Mouse (Mus musculus) right cerebral cortex, postnatal 36 days (tissue): ENCODE measurements around the gene Skida1.

ENCODE experiments used
- DNase-seq, 2 experiments: peaks; one replicate each; pipeline ENCODE4 v3.0.0; 2022; ENCODE audit warnings: low spot score in 2 of 2, mixed read lengths in 1 of 2

Skida1 gene

DNA sequence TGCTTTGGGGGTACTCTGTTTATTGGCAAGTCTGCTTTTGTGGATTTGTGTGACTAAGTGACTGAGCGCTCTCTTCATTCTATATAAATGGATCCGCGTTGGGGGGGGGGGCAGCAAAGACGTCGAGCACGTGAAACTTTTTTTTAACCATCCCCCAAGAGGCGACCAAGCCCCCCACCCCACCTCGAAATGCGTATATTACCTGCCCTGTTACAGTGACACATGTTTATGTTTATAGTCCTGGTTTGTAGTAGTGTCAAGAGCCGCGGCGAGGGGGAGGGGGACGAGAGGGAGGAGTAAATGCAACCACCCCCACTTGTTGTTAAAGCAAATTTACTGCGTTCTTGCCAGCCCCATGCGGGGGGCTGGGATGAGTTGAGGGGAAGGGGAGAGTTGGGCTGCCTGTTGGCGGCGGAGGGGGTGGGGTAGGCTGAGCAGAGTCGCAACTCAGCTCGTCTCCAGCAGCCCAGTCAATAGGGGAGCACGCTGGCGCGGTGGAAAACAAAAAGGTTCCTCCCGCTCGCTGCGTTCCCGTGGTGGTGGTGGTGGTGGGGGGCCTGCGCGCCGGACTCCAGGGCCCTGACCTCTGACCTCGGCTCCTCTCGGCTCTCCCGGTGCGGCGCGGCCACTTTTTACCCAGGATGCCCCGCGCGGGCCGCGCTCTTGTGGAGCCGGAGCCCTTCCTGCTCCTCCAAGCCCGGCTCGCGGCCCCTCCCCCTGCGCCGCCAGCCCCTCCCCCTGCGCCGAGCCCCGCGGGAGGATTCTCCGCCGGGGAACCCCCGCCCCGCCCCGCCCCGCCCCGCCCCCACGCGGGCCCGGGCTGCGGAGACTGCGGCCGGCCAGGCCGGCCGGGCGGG lies 7.3 kb upstream of the Skida1 start:
- peak; percentile 85 to 86 for DNase-seq

DNA sequence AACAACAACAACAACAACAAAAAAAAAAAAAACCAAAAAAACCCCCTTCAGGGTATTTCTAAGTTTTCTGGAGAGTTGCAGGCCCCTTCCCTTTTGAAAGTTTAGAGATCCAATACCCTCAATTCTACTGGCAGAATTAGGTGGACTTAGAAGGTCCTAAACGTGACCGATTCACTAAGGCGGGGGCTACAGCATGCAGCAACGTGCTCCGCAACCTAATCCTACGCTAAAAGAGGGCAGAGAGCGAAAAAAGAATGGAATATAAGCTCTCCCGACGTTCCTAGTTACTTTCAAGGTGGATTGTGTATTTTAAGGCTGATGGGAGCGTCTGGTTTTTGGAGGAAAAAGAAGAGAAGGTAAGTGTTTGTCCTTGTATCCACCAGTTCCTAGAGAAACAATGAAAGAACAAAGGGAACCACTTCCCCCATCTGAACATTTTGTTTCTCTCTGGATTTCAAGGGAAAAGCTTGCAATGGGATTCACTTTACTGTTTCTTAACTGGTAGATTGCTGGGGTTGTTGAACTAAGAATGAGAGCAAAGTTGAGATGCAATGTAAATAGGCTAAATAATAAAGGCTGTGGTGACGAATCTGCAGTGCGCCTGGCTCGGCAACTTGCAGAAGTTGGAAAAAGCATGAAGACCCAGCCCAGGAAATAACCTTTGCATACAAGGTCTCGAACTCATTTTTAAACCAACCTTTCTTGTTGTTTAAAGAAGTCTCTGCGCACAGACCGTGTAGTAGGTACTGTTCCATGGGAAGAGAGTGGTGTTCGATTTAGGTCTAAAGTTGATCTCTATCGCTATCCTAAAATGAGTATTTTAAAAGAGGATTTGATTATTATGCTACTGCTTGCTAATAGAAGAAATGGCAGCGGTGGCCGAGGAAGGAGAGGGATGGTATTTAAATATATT lies 6.4 kb upstream of the Skida1 start, which contains the start of gene Mllt10:
Gene Mllt10, plus strand, starts transcription at position 222 of the 913 bp plus-strand sequence.
- DNase-seq, result no peak

DNA sequence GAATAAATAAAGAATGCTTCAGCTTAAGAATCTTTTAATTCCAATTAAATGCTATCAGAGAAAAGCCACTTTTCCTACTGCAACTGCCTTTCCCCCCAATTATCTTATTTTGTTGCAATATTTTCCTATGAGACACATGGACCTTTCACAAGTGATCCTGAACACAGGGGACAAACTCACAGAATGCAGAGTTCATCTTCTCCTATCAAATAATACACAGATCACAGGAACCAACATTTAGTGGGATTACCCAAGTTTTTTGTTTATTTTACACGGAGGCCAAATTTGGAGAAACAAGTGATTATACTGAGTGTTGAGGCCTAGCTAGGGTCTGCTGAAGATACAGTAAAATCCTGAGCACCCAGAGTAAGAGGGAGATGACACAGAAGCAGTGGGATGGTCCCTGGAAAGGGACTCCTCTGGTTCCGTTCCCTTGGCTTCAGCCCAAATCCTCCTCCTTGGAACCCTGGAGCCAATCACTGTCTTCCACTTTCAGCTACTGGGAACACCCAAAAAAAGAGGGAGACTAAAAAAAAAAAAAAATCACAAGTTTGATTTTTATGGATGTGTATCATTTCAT lies 5.2 kb upstream of the Skida1 start:
- no peak for DNase-seq

DNA sequence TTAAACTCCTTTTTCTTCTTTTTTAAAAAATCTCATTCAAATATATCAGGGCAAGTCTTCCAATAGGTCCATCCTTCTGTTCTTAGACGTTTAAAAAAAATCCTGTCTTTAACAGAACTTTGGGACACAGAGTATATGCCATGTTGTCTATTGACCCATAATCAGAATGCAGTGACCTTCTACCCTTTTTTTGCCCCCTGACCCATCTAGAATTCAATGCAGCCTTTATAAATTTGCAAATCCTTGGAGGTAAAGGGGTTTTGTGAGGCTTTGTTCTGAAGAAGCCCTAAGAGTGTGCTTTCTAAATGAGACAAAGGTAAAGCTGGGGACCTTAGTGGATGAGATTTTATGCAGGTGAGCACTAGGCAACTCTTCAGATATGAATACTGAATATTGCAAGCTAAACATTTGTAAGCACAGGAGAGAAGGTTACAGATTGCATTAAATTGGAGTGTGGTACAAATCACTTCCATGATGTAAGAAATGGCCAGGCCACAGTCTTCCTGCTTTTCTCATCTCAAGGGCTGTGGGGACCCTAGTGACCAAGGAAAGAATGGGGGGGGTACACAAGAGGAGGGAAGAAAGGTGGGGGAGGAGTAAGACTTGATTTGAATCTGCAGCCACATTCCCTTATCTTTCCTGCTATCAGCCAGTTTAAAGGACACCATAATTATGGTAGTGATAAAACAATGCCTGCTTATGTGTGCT lies 4.5 kb upstream of the Skida1 start:
- DNase-seq, result no peak

DNA sequence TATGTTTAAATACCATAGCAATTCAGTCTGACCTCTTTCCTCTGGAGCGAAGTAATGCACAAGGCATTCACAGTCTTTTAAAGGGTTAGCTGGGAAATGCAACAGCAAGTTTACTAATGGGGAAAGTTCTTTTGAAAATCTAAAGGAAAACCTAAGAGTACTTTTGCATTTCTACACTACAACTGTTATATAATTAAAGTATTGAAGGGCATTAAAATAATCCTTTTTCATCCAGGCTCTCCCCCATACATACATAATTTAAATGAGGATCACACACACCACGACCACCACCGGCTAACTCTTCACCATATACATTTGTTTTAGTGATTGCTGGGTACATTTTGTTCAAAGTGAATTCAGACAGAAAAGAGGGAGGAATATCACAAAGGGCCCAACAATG lies 3.7 kb upstream of the Skida1 start:
- no peak for DNase-seq

DNA sequence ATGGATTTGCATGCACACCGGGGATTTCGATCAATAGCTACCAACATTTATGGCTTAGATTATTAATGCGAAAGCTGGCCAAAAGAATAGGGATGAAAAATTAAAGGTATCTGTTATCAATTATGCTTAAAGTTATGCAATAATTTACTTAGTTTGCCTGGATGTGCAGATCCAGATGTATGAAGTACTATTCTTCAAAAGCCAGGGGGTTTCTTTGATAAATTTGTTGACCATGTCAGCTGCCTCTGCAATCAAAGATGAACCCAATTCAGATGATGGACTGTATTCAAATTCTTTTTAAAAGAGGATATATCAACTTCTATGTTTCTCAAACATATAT lies 3.0 kb upstream of the Skida1 start:
- DNase-seq, result no peak

DNA sequence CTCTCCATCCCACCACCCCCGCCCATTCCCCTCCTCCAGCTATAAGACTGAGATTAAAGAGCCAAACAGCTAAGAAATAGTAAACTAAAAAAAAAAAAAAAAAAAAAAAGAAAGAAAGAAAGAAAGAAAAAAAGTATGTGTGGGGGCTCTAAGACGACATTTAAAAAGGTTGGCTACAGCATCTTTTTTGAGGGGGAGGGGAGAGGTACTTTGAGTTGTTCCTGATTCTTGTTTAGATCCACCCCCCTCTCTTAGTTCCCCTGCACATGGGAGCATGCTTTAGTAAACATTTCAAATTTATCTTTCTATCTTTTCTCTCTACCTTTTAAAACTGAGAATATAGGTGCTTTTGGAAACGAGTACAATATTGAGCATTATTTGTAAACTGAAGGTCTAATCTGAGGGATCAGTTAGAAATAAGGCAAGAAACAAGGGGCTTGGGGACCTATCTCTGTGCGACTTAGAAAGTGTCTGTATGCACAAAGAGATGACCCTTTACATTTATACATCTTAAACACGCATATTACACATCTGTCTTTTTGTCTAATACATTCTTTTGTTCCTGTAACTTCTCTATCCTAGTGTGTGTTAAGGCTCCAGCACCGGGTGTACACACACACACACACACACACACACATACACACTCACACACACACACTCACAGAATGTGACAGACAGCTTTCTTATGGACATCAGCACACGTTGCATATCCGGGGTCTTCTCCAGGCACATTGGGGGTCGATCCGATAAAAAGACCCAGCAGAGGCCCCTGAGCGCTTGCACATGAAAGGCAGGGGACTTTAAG lies 2.4 kb upstream of the Skida1 start:
- no peak for DNase-seq

DNA sequence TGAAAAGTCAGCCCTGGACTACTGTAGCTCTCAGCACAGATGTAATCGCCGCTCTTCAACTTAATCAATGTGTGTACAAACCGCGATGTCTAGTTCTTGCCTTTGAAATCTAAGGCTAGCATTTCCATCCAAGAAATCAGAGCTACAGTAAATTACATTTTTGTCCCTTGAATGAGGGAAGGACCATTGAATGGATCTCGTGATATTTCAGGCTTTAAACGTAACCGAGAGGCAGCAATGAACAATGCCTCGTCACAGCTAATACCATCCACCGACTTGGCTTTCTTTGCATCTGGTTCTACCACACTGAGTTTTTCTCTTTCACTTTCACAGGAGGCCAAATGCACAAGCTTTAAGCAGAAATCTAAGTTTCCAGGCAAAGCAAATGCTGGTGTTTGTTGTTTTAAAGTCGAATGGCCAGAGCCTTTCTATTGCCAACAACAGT lies 1.7 kb upstream of the Skida1 start:
- no peak for DNase-seq

DNA sequence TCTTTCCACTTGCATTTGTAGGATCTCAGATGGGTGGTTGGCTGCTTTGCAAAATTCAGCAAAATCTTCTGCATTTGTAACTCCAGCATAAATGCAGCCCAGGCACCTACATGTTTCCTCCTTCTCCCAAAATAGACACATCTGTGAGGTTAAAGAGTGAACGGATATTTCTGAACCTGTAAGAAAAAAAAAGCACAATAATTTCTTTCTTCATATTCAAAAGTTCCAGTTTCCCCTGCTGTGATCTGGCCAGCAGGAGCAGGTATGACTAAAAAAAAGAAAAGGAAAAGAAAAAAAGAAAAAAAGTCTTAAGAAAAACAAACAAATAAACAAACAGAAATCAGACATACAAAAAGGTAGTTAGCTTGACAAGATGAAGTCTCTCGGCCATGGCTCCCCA lies 1.2 kb upstream of the Skida1 start:
- DNase-seq, result no peak

DNA sequence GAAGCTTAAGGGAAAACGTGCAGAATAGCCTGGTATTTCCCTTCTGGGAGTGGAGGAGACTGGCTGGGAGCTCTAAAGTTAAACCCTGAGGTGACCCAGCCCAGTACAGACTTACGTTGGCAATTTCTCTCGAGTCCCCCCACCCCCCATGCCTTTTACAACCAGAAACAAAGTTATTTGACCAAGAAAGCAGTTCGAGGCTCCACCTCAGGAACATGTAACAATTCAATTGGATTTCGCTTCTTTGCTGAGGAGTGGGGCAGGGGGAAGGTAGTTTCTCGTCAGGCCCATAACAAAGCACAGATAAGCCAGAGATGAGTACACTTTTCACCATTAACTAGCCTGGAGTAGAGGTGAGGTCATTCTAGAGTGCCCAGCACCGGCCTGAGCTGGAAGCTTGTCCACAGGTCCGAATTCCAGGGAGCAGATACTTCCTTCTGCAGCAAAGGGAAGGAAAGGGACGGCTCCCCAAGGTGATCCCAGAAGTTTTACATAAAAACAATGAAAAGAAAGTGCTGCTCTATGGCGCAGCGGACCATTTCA lies 499 bp upstream of the Skida1 start:
- no peak for DNase-seq

DNA sequence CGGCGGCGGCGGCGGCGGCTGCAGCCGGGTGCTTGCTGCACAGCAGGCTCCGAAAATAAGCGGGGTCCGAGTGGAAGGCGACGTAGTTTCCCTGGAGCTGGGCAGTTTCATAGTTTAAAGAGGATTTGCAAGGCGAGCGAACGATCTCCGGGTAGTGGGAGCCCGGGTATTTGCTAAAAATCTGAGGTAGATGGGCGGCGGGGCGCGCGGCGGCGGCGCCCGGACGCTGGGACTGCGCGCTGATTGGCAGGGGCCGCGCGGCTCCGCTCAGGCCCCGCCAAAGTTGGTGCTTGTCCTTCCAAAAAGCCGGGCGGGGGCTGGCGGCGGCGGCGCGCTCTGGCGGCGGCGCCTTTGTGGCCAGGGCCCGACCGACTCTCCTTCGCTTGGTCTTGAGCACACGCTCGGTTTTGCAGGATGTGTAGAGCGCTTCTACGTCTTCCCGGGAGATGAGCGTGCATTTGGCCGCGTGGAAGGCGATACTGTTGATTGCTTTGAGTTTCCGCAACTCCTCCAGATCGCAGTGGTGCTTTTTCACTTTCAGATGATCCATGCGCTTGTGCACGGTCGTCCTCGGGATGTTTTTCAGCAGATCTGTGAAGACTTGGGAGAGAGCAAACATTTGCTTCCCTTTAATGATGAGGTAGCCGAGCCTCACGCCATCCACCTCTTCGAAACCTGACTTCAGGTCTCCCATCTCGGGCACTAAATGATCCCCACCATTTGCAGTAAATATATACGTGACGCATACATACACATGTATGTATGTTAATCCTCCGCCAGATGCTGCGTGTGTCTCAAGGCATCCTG lies 1.0 kb downstream of the Skida1 start:
- peak in 1 of 2 experiments; percentile 54 for DNase-seq

DNA sequence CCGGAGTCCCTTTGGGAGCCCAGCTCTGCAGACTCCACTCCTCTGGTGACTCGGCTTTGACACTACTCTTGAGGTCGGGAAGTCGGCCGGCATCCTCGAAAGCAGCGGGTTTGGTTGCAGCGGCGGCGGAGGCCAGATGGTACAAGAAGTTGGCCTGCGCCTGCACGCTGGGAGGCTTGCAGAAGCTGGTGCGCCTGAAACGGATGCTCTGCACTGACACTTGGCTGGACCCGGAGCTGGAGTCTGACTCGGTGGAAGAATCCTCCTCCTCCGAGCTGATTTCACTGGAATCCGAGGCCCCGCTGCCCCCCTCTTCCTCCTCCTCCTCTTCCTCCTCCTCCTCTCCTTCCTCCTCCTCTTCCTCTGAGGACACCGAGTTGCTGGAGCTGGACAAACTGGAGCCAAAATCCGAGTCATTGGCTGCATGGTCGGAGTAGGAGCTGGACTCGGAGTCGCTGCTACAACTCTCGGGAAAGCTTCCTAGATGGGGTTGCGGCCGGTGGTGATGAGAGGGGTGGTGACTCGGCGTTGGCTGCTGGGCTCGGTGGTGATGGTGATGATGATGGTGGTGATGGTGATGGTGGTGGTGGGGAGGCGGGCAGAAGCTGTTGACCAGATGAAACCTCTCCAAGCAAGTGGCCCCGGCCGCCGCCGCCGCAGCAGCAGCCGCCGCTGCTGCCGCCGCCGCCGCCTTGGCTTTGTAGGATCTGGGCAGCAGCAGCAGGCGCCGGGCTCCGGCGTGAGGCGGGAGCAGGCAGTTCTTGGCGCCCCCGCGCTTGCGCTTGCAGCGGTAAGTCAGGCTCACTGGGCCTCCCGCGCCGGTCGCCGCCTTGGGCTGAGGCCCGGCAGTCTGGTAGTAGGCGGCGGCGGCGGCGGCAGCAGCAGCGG lies 1.8 kb downstream of the Skida1 start:
- peak; percentile 65 to 69 for DNase-seq

DNA sequence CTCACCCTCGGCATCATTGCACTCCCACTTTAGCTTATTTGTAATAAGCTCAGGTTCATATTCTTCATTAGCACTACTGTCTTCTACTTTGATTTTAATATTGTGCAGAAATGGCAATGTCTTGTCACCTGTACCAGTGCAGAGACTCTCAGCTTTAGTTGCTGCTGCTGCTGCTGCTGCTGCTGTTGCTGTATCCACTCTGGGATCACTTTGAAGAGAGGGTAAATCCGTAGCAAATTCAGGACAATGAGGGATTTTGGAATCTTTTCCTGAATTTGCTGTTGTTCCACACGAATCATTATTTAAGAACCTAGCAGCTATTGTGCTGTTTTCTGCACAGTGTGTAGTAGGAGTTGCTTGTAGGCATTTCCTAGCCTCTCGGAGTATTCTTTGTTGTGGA lies 2.7 kb downstream of the Skida1 start:
- no peak for DNase-seq

DNA sequence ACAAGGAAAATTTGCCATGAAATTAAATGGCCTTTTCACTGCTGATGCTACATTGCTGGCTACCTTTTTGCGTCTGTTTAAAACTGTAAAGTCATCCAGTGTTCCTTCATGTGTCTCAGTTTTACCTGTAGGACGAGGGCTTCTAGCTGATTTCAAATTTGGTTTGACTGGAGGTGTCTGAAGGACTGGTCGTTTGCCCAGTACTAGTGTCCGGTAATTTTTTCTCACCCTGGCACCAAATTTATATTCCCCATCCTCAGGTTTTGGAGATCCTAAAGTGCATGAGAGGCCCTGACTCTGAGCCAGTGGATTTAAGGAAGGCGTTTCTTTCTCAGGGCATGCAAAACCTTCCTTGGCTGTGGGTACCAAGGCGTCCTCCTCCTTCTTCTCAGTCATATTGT lies 3.1 kb downstream of the Skida1 start:
- no peak for DNase-seq

DNA sequence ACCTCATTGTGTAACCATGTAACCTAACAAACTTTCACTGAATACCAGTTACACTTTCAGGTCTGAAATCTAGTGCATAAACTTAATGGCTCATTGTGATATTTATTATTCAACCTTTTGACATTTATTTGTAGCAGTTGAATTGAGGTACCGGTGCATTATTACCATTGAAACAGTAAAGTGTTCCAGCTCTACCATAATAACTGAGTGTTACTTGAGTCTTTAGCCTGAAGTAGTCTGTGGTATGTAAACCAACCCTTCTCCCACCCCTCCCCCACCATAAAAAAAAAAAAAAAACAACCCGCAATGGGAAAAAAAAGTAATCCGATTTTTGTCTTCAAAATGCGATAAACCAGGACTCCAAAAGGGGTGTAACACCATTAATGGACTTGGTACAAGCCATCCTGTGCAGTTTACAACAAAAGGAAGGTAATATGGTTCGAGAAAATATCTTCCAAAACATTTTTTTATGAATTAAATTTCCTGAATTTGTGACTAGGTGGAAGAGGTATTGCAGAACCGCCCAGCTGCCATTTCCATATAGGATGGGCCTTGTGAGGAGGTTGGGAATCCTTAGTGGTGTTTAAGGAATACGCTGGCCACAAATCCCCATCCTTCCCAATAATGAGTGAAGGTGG lies 3.6 kb downstream of the Skida1 start:
- DNase-seq, result no peak

DNA sequence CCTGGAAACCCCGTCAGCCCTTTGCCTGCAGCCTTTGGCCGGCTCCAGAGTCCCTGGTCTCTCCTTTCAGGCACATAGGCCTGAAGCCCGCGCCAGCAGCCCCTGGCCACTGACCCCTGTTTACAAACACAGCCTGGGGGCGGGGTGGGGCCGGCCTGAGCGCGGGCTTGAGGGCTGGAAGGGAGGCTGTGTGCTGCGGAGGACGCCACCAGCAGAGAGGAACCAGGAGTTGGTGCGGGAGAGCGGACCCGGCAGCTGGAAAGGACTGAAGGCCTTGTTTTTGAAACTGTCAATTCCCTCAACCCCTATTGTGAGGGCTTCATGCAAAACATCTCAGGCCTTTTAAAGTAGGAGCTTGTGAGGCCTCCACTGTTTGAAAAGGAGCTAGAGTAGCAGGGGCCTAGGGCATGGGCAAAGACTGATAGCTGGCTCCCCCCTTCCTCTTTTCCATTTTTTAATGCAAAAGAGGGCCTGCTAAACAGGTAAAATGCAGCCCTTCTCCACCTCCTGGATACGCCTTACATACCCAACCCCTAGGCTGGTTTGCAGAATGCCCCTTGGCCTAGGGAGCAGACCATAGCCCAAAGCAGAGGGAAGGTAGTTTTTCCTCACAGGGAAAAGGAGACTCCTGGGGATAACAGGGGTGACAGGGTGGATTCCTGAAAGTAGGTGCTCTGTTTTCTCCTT lies 7.5 kb downstream of the Skida1 start:
- no peak for DNase-seq

DNA sequence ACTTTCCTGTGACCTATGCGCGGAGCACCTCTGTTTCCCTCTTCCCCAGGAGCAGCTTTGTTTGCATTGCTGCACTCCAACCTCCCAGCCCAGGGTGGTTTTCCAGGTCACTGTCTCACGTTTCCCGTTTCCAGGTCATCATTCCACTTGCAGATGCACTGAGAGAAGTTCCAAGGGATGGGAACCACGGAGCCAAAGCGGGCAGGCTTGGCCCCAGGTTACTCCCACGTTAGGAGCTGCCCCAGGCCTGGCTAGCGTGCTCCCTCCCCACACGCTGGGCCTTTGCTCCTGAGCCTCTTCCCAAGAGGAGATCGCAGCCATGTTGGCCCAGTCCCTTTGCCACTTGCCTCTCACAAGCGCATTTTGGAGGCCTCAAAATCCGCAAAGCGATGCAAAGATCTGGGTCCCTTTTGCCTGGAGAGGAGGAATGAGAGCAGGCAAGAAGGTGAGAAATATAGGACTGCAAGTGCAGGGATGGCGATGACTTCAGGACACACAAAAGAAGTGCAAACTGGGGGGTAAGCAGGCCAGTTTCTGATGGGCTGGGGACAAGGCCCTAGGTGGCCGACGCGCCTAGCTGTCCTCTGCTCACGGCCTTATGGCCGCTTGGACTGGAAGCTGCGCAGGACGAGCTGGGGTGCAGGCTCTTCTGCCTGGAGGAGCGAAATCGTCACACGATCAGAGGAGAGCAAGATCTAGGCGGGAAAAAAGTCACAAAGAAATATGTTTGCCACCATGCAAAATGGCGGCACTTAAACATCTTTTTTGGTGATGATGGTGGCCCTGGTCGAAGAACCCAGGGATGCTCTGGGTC lies 8.3 kb downstream of the Skida1 start:
- no peak for DNase-seq
